Mouse (Mus musculus) megakaryocyte, adult 5-6 weeks (primary cell): Measurements from ENCODE around the gene Zfp873. TPM values are rescaled to one million over a fixed set of nuclear protein-coding genes. Genes with fewer than 3 reads are reported as not detected.
"Not testable (repeated sequence)": the region's sequence is repeated elsewhere in the genome, so short reads cannot be mapped to it uniquely, and the experiment has no call there.

Source experiments
- ATAC-seq: 2 replicates; pipeline ENCODE4 v1.8.0; 2016; ENCODE audit warnings: mild to moderate bottlenecking, inconsistent platforms; ENCODE audit not compliant: poor library complexity, severe bottlenecking
- total RNA-seq, 2 experiments: library from RNA; stranded (forward) in 1 of 2; stranded (reverse) in 1 of 2; fragments of 153-499, 151-499 nt in 1 of 2; fragments of 221-1000, 200-1000 nt in 1 of 2; gene quantifications; 2 replicates each; pipeline versions ENCODE4 v1.2.3 to v1.2.4; 2015 to 2017

The Zfp873 gene
- 7.4 and 8.4 TPM in 2 replicates for total RNA-seq (2015)
- 4.8 and 5.1 TPM in 2 replicates for total RNA-seq (2017)

DNA sequence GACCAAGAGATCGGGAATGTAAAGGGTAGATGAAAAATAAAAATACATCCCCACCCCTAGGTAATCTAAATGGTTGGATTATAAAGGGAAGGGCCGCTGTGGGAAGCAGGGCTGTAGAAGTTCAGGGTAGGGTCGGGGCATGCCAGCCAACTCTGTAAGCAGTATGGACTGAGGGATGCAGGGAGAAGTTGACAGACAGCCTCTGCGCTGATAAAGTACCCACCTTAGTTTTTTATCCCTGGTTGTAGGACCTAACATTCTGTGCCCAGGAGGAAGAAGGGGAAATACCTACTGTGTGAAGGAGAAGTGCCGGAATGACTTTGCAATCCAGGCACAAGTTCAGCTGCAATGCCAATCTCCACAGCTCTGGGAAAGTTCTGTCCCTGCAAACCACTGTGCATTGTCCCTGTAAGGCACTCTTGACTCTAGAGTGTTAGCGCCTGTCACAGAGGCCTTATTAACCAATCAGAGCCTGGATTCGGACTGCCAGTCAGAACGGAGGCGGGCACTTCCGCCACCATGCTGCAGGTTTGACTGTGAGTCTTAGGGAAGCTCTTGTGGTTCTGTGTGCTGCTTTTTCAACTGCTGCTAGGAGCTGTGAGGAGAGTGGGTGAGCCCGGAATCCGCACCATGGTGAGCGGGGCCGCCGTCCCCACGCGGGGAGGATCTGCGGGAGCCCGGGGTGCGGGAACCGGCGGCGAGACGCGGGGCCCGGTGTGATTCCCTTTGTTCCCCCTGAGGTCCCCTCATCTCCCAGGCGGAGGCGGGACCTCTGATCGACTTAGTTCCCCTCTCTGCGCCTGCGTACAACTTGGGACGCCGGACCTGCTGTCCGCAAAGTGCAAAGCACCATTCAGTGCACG, at the start of gene Zfp873:
Gene Zfp873, plus strand, starts transcription at position 527 of the 863 bp plus-strand sequence.
- peak; percentile 96 for ATAC-seq

DNA sequence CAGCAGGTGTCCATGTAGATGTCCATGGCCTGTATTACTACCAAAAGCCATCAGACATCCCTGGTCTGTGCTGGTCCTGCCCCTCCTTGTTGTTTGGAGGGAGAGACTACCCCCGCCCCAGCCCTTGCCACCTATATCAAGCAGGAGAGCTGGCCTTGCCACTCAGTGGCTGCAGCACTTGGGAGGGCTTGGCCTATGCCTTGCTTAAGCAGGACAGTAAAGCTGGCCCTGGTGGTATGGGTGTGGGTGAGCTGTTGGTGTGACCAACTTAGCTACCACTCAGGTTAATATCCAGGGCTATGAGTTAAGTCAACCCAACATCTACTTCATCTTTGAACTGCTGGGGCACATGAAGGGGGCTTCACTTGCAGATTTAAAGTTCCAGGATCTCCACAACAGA, 44.7 kb upstream of the Zfp873 start:
- not testable (repeated sequence) for ATAC-seq

GRCm38 (mm10) chr10:82004822-82005221, 43.1 kb upstream of the Zfp873 start:
- ATAC-seq: peak; percentile 63

- ATAC-seq: no peak
These were observed 5.7 kb upstream of the Zfp873 start for GRCm38 (mm10) chr10:82042191-82042590.

- ATAC-seq: no peak
These were observed 1.3 kb upstream of the Zfp873 start for GRCm38 (mm10) chr10:82046603-82047002.

DNA sequence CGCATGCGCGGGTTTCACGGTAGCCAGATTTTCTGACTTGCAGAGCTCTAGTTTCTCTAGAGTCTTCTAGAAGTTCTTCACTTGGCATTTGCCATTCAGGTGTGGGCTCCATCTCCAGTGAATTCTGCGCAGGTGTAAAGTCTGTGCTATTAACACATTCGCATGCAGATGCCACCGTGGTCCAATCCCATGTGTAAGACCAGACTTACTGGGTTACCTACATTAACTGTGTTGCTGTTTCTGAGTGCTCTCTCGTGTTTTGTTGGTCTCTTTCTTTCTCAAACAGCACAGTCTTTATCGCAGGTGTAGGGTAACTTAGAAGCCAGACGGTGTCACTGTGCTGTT, 509 bp downstream of the Zfp873 start:
- not testable (repeated sequence) for ATAC-seq

- ATAC-seq: peak; percentile 96
These were observed 35.1 kb downstream of the Zfp873 start, which contains the start of gene BC024063 for GRCm38 (mm10) chr10:82082728-82083621. Gene BC024063, plus strand, starts transcription at chr10:82083353.

- not testable (repeated sequence) for ATAC-seq
These were observed 35.7 kb downstream of the Zfp873 start for GRCm38 (mm10) chr10:82083622-82083971.

Other genes starting within 250 kb of the Zfp873 start
- 1.2 and 2.6 TPM in 2 replicates for gene Gm4767, start 235.9 kb upstream of the Zfp873 start, total RNA-seq (2015)
- gene Gm4767, start 235.9 kb upstream of the Zfp873 start, total RNA-seq (2017): not detected in 2 replicates
- 2.3 and 4.9 TPM in 2 replicates for gene Gm32687, start 184.2 kb upstream of the Zfp873 start, total RNA-seq (2015)
- gene Gm32687, start 184.2 kb upstream of the Zfp873 start, total RNA-seq (2017): 2.0 and 8.3 TPM in 2 replicates
- 0.60 and 1.6 TPM in 2 replicates for gene Zfp781, start 117.6 kb upstream of the Zfp873 start, total RNA-seq (2015)
- gene Zfp781, start 117.6 kb upstream of the Zfp873 start, total RNA-seq (2017): 0.26 TPM in 1 of 2 replicates, not detected in the other
- 0.74 and 1.4 TPM in 2 replicates for gene BC024063, start 35.2 kb downstream of the Zfp873 start, total RNA-seq (2015)
- 1.7 and 2.1 TPM in 2 replicates for gene BC024063, start 35.2 kb downstream of the Zfp873 start, total RNA-seq (2017)
- 4.6 and 5.4 TPM in 2 replicates for gene AU041133, start 79.9 kb downstream of the Zfp873 start, total RNA-seq (2015)
- gene AU041133, start 79.9 kb downstream of the Zfp873 start, total RNA-seq (2017): 2.2 and 3.5 TPM in 2 replicates
- gene Zfp938, start 193.2 kb downstream of the Zfp873 start, total RNA-seq (2015): 3.1 and 3.2 TPM in 2 replicates
- gene Zfp938, start 193.2 kb downstream of the Zfp873 start, total RNA-seq (2017): 3.3 TPM in 2 replicates